Mouse (Mus musculus): ENCODE measurements at regions not wholly inside any gene's neighbourhood (a gene's known extent, or its start where the extent isn't known, plus 50 kb on each side); places are given as distances from the start of the nearest gene placed in this dataset.
"Not testable (repeated sequence)": the region's sequence is repeated elsewhere in the genome, so short reads cannot be mapped to it uniquely, and the experiment has no call there.

GRCm38 (mm10) chr17:49278541-49278940 lies 149.6 kb upstream of the Mocs1 start:
- DNase-seq (ENCODE audit: low spot score in 2 of 2) = no peak

GRCm38 (mm10) chr17:49278973-49279727 lies 149.0 kb upstream of the Mocs1 start:
- no peak for DNase-seq (ENCODE audit: low spot score in 2 of 2)

GRCm38 (mm10) chr17:49281344-49281743 lies 146.8 kb upstream of the Mocs1 start:
- no peak for DNase-seq (ENCODE audit: low spot score in 2 of 2)

- no peak for DNase-seq (ENCODE audit: low spot score in 2 of 2)
Observed at GRCm38 (mm10) chr17:49282498-49282897, 145.7 kb upstream of the Mocs1 start.

- no peak for DNase-seq (ENCODE audit: low spot score in 2 of 2)
Observed at GRCm38 (mm10) chr17:49283491-49283890, 144.7 kb upstream of the Mocs1 start.

GRCm38 (mm10) chr17:49291636-49292035 lies 136.5 kb upstream of the Mocs1 start:
- DNase-seq (ENCODE audit: low spot score in 2 of 2) = no peak

GRCm38 (mm10) chr17:49304461-49304860 lies 123.7 kb upstream of the Mocs1 start:
- DNase-seq (ENCODE audit: low spot score in 2 of 2) = no peak

GRCm38 (mm10) chr17:49305116-49305515 lies 123.0 kb upstream of the Mocs1 start:
- DNase-seq (ENCODE audit: low spot score in 2 of 2) = no peak

GRCm38 (mm10) chr17:49309079-49309478 lies 119.1 kb upstream of the Mocs1 start:
- DNase-seq (ENCODE audit: low spot score in 2 of 2) = peak; percentile 42 to 84

GRCm38 (mm10) chr17:49314196-49314595 lies 114.0 kb upstream of the Mocs1 start:
- DNase-seq (ENCODE audit: low spot score in 2 of 2) = no peak

- no peak for DNase-seq (ENCODE audit: low spot score in 2 of 2)
Observed at GRCm38 (mm10) chr17:49327524-49327923, 100.6 kb upstream of the Mocs1 start.

GRCm38 (mm10) chr17:49335318-49335717 lies 92.8 kb upstream of the Mocs1 start:
- DNase-seq (ENCODE audit: low spot score in 2 of 2) = no peak

- DNase-seq (ENCODE audit: low spot score in 2 of 2) = no peak
Observed at GRCm38 (mm10) chr17:49337881-49338280, 90.3 kb upstream of the Mocs1 start.

- DNase-seq (ENCODE audit: low spot score in 2 of 2) = no peak
Observed at GRCm38 (mm10) chr17:49342636-49343035, 85.5 kb upstream of the Mocs1 start.

- peak in 1 of 2 experiments; percentile 41 for DNase-seq (ENCODE audit: low spot score in 2 of 2)
Observed at GRCm38 (mm10) chr17:49346701-49347100, 81.5 kb upstream of the Mocs1 start.

GRCm38 (mm10) chr17:49349328-49349727 lies 78.8 kb upstream of the Mocs1 start:
- DNase-seq (ENCODE audit: low spot score in 2 of 2) = no peak

- DNase-seq (ENCODE audit: low spot score in 2 of 2) = no peak
Observed at GRCm38 (mm10) chr17:49359212-49359611, 69.0 kb upstream of the Mocs1 start.

GRCm38 (mm10) chr17:49360251-49360650 lies 67.9 kb upstream of the Mocs1 start:
- not testable (repeated sequence) for DNase-seq (ENCODE audit: low spot score in 2 of 2)

GRCm38 (mm10) chr17:49367791-49368190 lies 60.4 kb upstream of the Mocs1 start:
- DNase-seq (ENCODE audit: low spot score in 2 of 2) = no peak

- no peak for DNase-seq (ENCODE audit: low spot score in 2 of 2)
Observed at GRCm38 (mm10) chr17:49368476-49369269, 59.5 kb upstream of the Mocs1 start.

GRCm38 (mm10) chr17:49377626-49378025 lies 50.5 kb upstream of the Mocs1 start:
- no peak for DNase-seq (ENCODE audit: low spot score in 2 of 2)

Measured in left cerebral cortex, adult 8-10 months (tissue).